Mouse (Mus musculus): ENCODE results near the gene Epm2aip1.

Epm2aip1 gene

GRCm38 (mm10) chr9:111271434-111272160 lies at the start of gene Epm2aip1, which contains the start of gene Mlh1:
TSS of gene Epm2aip1 (plus strand) at chr9:111271929.
TSS of gene Mlh1 (minus strand) at chr9:111271791.
- DNase-seq (ENCODE audit: low read depth): peak; percentile 100

- no peak for DNase-seq (ENCODE audit: low read depth)
Measured at GRCm38 (mm10) chr9:111223406-111223805, 48.3 kb upstream of the Epm2aip1 start.

DNA sequence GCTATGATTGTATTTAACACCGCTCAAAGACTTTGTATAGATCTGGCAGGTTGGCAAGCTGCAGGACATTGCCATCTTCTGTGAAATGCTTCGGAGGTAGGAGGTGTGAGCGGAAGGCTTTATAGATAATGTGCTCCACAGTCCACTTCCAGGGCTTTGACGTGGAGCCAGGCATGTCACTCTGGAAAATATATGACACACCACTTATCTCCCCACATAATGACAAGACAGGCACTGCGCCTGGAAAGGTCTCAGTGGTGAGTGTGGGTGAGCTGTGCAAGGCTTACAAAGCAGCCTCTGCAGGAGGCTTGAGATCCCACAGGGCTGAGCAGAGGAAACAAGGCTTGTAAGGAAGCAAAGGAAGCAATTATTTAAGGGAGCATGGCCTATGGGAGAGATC lies 43.3 kb upstream of the Epm2aip1 start:
- DNase-seq (ENCODE audit: low read depth): no peak

GRCm38 (mm10) chr9:111234701-111235100 lies 37.0 kb upstream of the Epm2aip1 start:
- no peak for DNase-seq (ENCODE audit: low read depth)

DNA sequence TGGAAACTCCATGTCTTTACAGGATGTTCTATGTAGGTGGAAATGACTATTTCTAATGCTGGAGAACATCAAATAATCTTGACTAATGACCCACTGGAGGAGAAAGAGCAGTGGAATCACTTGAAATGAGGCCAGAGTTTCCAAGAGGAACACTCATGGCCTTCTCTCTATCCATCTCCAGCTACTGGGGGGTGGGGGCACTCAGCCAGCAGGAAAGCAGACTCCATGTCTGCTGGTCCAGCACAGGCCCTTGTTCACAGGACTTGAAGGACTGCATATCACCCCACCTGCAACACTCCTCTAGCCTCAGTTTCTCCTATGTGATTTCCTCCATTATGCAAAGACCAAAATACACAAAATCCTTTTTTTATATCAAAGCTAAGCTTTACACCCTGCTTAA lies 34.0 kb upstream of the Epm2aip1 start:
- no peak for DNase-seq (ENCODE audit: low read depth)

DNA sequence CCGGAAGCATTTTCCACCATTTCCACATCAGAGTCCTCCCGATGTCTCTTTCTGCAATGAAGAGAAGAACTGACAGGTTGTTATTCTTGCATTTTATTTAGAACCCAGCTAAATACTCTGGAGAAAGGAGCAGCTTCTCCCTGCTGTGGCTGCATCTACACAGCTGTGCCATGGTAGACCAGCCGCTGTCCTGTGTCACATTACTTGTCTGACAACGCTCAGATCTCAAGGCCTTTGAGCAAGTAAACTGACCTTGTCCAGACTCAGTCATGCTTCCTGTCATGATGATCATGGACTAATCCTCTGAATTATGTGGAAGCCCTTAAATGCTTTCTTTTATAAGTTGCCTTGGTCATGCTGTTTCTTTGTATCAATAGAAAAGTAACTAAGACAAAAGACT lies 31.9 kb upstream of the Epm2aip1 start:
- DNase-seq (ENCODE audit: low read depth): no peak

GRCm38 (mm10) chr9:111243384-111243783 lies 28.3 kb upstream of the Epm2aip1 start:
- DNase-seq (ENCODE audit: low read depth): no peak

DNA sequence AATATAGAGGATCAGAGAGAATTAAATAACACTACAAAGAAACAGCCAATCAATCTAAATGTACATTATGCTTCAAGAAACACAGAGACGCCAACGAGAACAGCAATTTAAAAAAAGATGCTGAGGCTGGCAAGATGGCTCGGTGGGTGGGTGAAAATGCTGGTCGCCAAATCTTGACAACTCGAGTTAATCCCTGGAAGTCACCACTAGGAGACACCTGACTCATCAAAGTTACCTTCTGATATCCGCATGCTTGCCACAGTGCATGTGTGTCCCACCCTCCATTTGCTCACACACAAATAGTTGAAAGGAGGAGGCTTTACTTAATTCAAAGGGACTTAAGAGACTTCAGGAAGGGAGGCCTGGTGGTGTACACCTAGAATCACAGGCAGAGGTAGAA lies 26.2 kb upstream of the Epm2aip1 start:
- DNase-seq (ENCODE audit: low read depth): no peak

GRCm38 (mm10) chr9:111247682-111248246 lies 24.0 kb upstream of the Epm2aip1 start:
- peak; percentile 27 for DNase-seq (ENCODE audit: low read depth)

DNA sequence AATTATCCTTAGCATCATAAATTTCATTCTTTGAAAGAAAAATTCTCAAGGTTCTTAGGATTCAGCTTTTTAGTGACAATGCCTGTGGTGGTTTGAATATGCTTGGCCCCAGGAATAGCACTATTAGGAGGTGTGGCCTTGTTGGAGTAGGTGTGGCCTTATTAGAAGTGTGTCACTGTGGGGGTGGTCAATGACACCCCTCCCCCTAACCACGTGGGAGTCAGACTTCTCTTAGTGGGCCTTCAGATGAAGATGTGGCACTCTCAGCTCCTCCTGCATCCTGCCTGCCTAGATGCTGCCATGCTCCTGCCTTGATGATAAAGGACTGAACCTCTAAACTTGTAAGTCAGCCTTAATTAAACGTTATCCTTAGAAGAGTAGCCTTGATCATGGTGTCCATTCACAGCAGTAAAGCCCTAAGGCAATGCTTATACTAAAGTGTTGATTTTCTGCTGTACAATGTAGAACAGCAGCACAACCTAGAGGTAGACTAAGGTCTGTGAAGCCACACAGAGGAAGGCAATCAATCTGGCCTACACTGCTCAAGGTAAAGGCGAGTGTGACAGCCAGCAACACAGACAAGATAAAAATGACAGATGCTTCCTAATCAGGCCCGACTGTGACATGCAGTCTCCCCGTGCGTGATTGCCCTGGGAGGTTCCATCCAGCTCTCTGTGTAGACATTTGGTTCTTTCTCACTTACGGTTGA lies 19.4 kb upstream of the Epm2aip1 start:
- no peak for DNase-seq (ENCODE audit: low read depth)

DNA sequence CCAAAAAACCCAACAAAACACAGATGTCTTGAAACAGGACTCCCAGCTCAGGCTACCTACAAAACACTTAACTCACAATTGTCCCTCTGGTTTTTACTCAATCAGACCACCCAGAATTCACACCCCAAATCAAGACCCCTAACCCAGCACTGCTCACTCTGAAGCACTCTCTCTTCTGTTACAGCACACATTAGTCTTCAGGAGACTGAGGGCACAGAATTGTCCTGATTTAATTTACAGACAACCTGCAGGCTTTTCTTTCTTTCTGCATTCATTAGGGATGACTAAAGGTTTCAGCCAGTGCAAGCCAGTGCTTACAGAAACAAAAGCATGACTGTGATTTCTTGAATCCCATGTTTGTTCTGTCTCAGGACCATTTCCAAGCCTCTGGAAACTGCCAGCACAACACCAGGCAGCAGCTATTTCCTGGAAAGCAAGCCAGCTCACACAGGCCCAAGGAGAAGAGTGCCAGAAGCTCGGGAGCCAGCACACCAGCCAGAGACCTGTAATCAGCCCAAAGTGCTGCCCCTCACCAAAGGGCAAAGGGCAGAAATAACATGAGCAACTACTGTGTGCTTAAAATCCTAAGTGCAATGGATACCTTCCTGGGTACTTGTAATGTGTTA lies 11.3 kb upstream of the Epm2aip1 start:
- no peak for DNase-seq (ENCODE audit: low read depth)

- no peak for DNase-seq (ENCODE audit: low read depth)
Measured at GRCm38 (mm10) chr9:111261356-111261755, 10.4 kb upstream of the Epm2aip1 start.

DNA sequence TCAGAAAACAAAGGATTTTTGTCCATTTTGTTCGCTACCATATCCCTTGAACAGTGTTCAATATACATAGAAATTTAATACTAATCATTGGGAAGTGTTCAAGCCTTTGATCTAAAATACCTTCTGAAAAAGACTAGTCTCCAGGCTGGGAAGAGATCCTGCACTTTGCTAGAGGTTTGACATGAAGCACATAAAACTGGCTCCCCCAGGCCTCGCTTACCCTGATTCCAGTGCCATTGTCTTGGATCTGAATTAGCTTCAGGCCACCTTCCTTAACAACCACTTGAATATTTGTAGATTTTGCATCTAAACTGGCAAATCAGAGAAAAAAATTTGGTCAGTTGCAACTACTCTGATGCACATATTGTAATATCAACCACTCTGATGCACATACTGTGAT lies 3.7 kb upstream of the Epm2aip1 start:
- DNase-seq (ENCODE audit: low read depth): no peak

GRCm38 (mm10) chr9:111270606-111271005 lies 1.1 kb upstream of the Epm2aip1 start:
- no peak for DNase-seq (ENCODE audit: low read depth)

DNA sequence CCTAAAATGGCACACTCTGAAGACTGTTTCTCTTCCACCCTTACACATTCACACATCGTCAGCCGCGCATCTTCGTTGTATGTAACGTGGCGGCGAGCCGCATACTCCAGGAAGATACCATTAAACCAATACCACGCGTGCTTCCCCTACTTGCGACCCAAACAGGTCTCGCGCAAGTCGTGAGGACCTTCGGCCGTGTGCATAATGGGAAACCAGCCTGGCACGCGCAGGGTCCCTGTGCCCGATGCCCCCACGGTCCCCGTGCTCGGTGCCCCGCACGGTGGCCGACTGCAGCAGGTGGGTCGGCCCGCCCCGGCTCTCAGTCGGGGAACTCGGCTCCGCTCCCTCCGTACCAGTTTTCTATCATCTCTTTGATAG lies 684 bp upstream of the Epm2aip1 start:
- DNase-seq (ENCODE audit: low read depth): no peak

DNA sequence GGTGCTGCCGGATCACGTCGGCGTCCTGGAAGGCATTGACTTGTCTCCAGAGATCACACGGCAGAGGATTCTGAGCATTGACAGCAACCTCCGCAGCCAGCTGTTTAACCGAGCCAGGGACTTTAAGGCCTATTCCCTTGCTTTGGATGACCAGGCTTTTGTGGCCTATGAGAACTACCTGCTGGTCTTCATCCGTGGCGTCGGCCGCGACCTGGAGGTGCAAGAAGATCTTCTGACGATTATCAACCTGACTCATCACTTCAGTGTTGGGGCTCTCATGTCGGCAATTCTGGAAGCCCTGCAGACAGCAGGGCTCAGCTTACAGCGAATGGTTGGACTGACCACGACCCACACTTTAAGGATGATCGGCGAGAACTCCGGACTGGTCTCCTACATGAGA lies 627 bp downstream of the Epm2aip1 start:
- DNase-seq (ENCODE audit: low read depth): no peak

DNA sequence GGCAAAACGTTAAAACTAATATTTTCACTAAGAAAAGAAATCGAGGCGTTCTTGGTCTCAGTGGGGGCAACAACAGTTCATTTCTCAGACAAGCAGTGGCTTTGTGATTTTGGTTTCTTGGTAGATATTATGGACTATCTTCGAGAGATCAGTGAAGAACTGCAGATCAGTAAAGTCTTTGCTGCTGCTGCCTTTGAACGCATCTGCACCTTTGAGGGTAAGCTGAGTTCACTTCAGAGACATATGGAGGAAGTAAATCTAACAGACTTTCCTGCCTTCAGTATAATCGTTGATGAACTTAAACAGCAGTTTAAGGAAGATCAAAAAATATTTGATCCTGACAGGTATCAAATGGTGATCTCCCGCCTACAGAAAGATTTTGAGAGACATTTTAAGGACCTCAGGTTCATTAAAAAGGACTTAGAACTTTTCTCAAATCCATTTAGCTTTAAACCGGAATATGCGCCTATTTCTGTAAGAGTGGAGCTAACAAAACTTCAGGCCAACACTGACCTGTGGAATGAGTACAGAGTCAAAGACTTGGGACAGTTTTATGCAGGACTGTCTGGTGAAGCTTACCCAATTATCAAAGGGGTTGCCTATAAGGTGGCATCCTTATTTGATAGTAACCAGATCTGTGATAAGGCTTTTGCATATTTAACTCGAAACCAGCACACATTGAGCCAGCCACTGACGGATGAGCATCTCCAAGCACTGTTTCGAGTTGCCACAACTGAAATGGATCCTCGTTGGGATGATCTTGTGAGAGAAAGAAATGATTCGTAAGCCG lies 1.5 kb downstream of the Epm2aip1 start:
- peak; percentile 67 for DNase-seq (ENCODE audit: low read depth)

DNA sequence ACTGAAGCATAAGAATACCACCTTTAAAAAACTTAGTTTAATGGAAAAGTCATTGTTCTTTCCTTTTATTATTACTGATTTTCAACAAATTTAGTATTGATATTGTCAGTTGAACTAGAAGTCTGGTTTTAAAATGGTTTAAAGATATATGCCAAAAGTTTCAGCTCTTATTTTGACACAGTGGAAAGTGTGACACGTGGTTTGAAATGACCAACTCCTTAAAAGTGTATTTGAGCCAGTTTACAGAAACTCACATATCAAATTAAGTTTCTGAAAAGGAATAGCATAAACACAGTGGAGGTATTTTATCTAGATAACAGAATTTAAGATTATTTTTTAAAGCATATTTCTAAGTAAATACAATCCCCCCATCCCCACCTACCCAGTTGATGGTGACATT lies 2.2 kb downstream of the Epm2aip1 start:
- DNase-seq (ENCODE audit: low read depth): no peak

GRCm38 (mm10) chr9:111275156-111275555 lies 3.4 kb downstream of the Epm2aip1 start:
- DNase-seq (ENCODE audit: low read depth): peak; percentile 57

DNA sequence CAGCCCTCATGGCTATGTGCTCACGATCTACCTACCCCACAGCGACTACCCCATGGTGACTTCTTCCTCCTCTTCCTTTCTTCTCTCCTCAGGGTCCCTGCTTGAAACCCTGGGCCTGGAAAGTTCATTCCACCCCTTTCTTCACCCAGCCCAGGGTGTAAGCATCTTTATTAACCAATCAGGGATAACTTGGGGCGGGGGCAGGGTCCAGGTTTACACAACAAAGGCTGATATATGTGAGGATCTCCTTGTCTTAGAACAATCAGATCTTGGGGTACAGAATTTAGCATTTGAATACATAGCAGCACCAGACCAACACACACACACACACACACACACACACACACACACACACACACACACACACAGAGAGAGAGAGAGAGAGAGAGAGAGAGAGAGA lies 13.3 kb downstream of the Epm2aip1 start:
- DNase-seq (ENCODE audit: low read depth): no peak

DNA sequence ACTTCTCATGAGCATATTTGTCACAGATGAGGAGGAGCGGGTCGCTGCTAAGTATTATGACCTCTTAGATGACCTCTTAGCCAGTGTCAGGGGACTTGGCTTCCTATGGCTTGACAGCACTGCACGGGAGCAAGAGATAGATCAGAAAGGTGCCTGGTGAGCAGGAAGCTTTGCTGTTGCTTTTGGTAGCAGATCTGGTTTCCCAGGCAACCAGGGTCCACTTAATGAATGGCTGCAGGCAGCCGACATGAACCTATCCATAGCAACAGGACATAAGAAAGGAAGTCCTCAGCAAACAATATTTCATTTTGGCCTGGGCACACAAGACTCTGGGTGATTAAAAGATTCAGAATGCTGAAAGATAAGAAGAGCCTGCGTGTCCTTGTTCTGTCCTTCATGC lies 13.9 kb downstream of the Epm2aip1 start:
- no peak for DNase-seq (ENCODE audit: low read depth)

GRCm38 (mm10) chr9:111286468-111286867 lies 14.7 kb downstream of the Epm2aip1 start:
- no peak for DNase-seq (ENCODE audit: low read depth)

Data from naive thymus-derived CD4-positive, alpha-beta T cell, adult 2 months (primary cell).